16 mouse cellular contexts compared by ENCODE assay signal in genomic region chr9:41761050-41761576, GRCm38 (mm10).
"Had no signal": no experiment of that assay in that cellular context is flagged by ENCODE, and none has a peak within 500 bp of the region (broad histone marks: within the 10 kb centered on the region; RNA-seq: fewer than 3 reads in every experiment).

No protein-coding gene starts in this region.

- H3K27me3 ChIP-seq: limb, embryonic 12.5 days had no signal

- DNase-seq: kidney, adult 18-20 months; kidney, postnatal 25 days; layer of hippocampus, adult 9-11 months; layer of hippocampus, postnatal 36 days; lung, adult 18-20 months; lung, postnatal 10 days; lung, postnatal 4 days; midbrain, embryonic 14.5 days; retina, postnatal 1 day; right cerebral cortex, postnatal 14 days; thymus, postnatal 4 days had no signal

- H3K9me3 ChIP-seq: limb, embryonic 12.5 days; midbrain, embryonic 10.5 days had no signal

- ATAC-seq: inflammation-experienced regulatory T-cells, adult 6 months had no signal

- H3K36me3 ChIP-seq: limb, embryonic 12.5 days; midbrain, embryonic 10.5 days had no signal

- H3K9ac ChIP-seq: limb, embryonic 12.5 days; liver, embryonic 14.5 days had no signal

- H3K27ac ChIP-seq: limb, embryonic 12.5 days; liver, embryonic 14.5 days; midbrain, embryonic 10.5 days had no signal

- H3K4me2 ChIP-seq: limb, embryonic 12.5 days had no signal

- H3K4me3 ChIP-seq: limb, embryonic 12.5 days; midbrain, embryonic 10.5 days; myocyte had no signal
